Mouse (Mus musculus): ENCODE results near the gene Rdx. TPM values are rescaled to one million over a fixed set of nuclear protein-coding genes. Genes with fewer than 3 reads are reported as not detected.

The Rdx gene
- 44.6 and 59.2 TPM in 2 replicates for polyA plus RNA-seq (2012; rRNA removed)

DNA sequence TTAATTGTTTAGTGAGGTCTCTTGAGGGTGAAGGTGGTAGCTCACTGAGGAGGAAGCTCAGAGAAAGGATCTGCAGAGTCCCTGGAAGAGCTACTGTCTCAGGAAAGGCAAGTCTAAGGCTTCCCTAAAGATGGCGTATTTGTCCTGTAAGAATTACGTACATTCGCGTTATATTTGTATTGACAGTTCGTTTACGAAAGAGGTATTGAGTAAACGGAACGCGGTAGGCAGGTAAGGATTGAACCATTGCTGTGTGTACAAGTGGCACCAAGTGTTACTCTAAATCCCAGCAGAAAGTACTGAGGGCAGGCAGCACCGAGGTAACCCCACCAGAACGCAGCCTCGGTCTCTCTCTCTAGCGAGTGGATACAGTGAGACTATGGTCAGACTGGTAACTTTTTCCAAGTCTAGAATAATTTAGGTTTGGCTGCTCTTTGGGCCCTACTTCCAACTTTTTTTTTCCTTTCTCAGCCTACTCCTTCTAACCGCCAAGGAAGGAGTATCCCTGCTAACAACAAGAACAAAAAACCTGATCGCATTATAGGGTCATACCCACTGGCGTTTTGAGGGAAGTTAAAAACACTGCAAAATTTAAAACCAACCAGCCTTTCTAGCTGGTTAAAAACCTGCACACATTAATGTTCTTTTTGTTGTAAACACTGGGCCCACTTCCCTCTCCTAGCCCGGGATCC, at the start of gene Rdx:
Gene Rdx (plus strand): TSS at position 45 of the 692 bp plus-strand sequence.
- no peak for TF ChIP-seq CTCF (IDR thresholded peaks at IDR 0.05; ENCODE audit: borderline replicate concordance, extremely low read depth, insufficient read depth, insufficient read length)
- TF ChIP-seq POLR2A (IDR thresholded peaks at IDR 0.05; ENCODE audit: borderline replicate concordance, extremely low read depth, insufficient read depth, insufficient read length, poor library complexity, severe bottlenecking) = no peak
- peak; percentile 66 for DNase-seq (ENCODE audit: low read depth)

DNA sequence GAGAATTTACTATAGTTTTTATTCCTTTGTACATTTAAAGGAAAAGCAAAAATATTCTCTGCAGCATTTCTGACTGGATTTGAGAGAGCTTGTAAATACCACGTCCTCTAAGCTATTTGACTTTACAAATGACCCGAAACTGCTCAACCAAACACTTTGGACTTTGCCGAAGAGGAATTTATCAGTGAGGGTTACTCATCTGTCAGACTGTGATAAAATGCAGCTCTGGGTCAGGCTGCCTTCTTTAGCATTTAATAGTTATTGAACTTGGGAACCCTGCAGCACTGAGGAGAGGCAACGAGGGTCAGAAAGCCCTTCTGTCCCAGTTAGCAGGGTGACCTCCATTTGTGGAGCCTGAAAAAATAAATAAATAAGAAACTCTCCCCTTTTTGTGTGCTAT, 43.5 kb upstream of the Rdx start:
- TF ChIP-seq POLR2A (IDR thresholded peaks at IDR 0.05; ENCODE audit: borderline replicate concordance, extremely low read depth, insufficient read depth, insufficient read length, poor library complexity, severe bottlenecking) (no peak), CTCF (IDR thresholded peaks at IDR 0.05; ENCODE audit: borderline replicate concordance, extremely low read depth, insufficient read depth, insufficient read length) (no peak)
- DNase-seq (ENCODE audit: low read depth) = no peak

DNA sequence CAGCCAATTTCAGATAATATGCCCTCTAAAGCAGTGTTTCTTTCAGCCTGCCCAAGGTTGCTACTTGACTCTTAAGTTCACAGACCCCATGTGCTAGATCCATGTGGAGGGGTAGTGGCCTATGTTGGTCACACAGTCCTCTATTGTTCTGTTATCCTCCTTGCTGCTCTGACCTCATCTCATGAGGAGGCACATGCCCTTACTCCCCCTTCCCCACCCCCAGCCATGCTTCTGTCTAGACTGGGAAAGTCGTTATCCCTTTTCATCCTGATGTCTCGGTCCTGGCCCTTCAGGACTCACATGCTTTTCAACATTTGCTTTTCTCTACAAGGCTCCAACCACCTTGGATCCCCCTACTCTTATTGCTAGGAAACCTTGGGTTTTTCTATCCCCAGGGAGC, 39.6 kb upstream of the Rdx start:
- TF ChIP-seq CTCF (IDR thresholded peaks at IDR 0.05; ENCODE audit: borderline replicate concordance, extremely low read depth, insufficient read depth, insufficient read length) (no peak), POLR2A (IDR thresholded peaks at IDR 0.05; ENCODE audit: borderline replicate concordance, extremely low read depth, insufficient read depth, insufficient read length, poor library complexity, severe bottlenecking) (no peak)
- no peak for DNase-seq (ENCODE audit: low read depth)

DNA sequence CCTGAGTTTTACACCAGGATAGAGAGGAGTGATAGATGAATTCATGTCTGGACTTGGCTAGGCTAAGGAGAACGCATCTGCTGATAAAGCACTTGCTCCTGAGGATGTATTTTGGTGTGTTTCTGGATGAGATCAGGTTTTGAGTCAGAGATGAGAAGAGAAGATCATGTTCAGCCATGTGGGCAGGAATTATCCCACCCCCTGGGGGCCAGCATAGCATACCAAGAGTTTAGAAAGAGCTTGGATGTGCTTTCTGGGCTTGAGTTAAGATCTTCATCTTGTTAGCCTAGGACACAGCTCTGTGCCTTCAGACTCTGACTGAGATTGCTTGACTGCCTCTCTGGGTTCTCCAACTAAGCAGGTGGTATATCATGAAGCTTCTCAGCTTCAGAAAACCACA, 38.5 kb upstream of the Rdx start:
- no peak for TF ChIP-seq CTCF (IDR thresholded peaks at IDR 0.05; ENCODE audit: borderline replicate concordance, extremely low read depth, insufficient read depth, insufficient read length)
- no peak for TF ChIP-seq POLR2A (IDR thresholded peaks at IDR 0.05; ENCODE audit: borderline replicate concordance, extremely low read depth, insufficient read depth, insufficient read length, poor library complexity, severe bottlenecking)
- DNase-seq (ENCODE audit: low read depth) = no peak

DNA sequence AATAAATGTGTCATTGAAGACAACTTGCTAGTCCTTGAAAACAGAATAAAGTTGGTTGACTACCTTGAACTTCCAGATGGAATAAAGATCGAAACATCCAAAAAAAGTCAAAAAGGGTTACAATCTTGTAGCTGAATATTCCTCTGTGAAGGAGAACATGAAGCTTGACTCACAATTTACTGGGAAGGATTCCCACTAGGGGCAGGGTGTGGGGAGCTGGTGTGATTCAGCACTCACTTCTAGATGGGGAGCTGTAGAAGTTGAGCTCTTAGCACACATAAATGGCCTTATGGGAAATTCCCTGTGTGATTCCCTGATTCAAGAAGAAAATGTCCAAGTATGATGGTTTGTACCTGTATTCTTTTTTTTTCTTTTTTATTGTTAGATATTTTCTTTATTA, 34.7 kb upstream of the Rdx start:
- no peak for TF ChIP-seq POLR2A (IDR thresholded peaks at IDR 0.05; ENCODE audit: borderline replicate concordance, extremely low read depth, insufficient read depth, insufficient read length, poor library complexity, severe bottlenecking)
- no peak for TF ChIP-seq CTCF (IDR thresholded peaks at IDR 0.05; ENCODE audit: borderline replicate concordance, extremely low read depth, insufficient read depth, insufficient read length)
- no peak for DNase-seq (ENCODE audit: low read depth)

DNA sequence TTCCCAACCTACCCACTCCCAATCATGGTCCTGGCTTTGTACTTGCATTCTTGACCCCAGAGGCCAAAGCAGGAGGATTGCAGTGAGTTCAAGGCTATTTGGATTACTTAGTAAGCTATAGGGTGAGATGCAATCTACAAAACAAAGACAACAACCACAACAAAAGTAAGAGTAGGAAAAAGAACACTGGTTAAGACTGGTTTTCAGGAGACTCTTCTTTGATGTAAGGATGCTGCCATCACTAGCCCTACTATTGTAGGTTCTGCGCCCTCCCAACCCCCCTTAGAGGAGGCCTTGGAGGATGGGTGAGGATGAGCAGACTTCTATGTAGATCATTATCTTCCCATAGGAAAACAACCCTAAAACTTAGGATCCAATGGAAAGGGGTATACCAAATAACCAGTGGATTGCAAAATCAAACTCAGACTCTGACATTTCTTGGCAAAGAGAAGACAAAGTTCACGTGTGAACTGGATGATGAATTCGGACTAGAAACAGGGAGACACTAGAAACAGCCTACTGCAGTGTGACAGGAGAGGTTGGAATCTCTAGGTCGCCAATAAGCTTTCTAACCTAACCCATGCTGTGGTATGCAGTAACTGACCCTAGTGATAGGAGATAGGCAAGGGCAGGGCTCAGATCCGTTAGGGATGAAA, 34.1 kb upstream of the Rdx start:
- TF ChIP-seq POLR2A (IDR thresholded peaks at IDR 0.05; ENCODE audit: borderline replicate concordance, extremely low read depth, insufficient read depth, insufficient read length, poor library complexity, severe bottlenecking) = no peak
- TF ChIP-seq CTCF (IDR thresholded peaks at IDR 0.05; ENCODE audit: borderline replicate concordance, extremely low read depth, insufficient read depth, insufficient read length) = no peak
- DNase-seq (ENCODE audit: low read depth) = no peak

DNA sequence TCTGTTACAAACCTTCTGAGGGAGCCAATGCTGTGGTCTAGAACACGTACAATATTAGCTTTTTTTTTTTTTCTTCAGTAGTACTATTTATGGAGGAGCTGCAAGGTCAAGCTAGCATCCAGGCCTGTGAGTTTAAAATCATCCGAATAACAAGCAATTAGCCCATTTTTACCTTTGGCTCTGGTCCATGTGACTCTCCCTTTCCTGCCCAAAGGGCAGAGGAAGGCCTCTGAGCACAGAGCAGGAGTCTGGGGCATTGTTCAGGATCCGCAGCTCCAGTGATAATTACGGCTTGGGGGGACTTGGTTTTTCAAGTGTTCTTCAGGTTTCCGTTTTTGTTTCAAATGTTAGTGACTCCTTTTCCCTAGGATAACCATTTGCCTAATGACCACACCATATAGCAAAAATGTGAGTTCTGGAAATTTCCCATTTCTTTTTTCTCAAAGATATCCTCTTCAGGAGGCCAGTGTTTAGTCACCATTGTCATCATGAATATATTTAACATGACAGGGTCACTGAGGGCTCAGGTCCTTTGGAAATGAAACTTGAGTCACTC, 33.0 kb upstream of the Rdx start:
- TF ChIP-seq CTCF (IDR thresholded peaks at IDR 0.05; ENCODE audit: borderline replicate concordance, extremely low read depth, insufficient read depth, insufficient read length) (no peak), POLR2A (IDR thresholded peaks at IDR 0.05; ENCODE audit: borderline replicate concordance, extremely low read depth, insufficient read depth, insufficient read length, poor library complexity, severe bottlenecking) (no peak)
- no peak for DNase-seq (ENCODE audit: low read depth)

DNA sequence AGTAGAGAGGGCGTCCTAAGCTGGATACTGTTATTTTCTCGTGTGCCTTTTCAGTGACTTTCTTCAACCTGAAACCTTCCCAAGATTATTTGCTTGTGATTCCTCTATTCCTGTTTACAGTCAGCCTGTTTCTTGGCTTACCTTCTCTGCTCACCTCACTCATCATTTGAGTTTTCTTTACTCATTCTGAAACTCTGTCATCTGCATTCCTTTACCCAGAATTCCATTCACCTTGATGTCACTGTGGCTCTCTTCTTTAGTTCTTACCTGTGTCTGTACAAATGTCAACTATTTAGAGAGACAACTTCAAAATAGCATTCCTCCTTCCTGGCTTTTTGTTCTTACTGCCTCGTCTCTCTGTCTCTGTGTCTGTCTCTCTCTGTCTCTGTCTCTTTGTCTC, 29.9 kb upstream of the Rdx start:
- TF ChIP-seq CTCF (IDR thresholded peaks at IDR 0.05; ENCODE audit: borderline replicate concordance, extremely low read depth, insufficient read depth, insufficient read length) = no peak
- no peak for DNase-seq (ENCODE audit: low read depth)

DNA sequence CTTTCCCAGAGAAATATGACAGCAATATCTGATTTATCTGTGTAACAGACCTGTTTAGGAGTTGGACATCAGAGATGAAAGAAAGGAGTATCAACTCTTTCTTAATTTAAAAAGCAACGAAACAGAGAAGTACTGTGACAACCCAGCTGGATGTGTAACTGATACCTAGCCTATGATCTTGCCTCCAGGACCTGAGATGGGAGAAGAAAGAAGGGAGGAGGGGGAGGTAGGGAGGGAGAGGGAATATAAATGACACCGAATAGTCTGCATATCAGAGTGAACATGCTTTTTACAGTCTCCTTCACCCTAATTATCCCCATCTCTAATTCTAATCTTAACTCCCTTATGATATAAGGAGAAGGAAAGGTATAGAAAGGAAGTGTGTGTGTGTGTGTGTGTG, 29.1 kb upstream of the Rdx start:
- TF ChIP-seq CTCF (IDR thresholded peaks at IDR 0.05; ENCODE audit: borderline replicate concordance, extremely low read depth, insufficient read depth, insufficient read length) (no peak), POLR2A (IDR thresholded peaks at IDR 0.05; ENCODE audit: borderline replicate concordance, extremely low read depth, insufficient read depth, insufficient read length, poor library complexity, severe bottlenecking) (no peak)
- DNase-seq (ENCODE audit: low read depth) = no peak

DNA sequence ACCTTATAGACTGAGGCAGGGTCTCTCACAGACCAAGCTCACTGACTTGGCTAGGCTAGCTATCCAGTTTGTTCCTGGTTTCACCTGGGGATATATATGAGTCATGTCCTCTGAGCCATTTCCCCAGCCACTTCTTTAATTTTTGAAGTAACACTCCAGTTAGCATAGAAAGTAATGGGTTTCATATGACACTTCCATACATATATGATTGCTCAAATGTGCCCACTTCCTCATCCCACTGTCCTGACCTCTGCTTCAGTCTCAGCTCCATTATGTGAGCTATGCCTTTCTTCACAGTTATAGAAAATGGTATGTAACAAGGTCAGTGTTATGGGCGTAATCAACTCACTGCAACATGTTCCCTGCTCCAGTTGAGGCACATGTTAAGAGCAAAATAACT, 28.5 kb upstream of the Rdx start:
- TF ChIP-seq POLR2A (IDR thresholded peaks at IDR 0.05; ENCODE audit: borderline replicate concordance, extremely low read depth, insufficient read depth, insufficient read length, poor library complexity, severe bottlenecking) = no peak
- no peak for TF ChIP-seq CTCF (IDR thresholded peaks at IDR 0.05; ENCODE audit: borderline replicate concordance, extremely low read depth, insufficient read depth, insufficient read length)
- no peak for DNase-seq (ENCODE audit: low read depth)

DNA sequence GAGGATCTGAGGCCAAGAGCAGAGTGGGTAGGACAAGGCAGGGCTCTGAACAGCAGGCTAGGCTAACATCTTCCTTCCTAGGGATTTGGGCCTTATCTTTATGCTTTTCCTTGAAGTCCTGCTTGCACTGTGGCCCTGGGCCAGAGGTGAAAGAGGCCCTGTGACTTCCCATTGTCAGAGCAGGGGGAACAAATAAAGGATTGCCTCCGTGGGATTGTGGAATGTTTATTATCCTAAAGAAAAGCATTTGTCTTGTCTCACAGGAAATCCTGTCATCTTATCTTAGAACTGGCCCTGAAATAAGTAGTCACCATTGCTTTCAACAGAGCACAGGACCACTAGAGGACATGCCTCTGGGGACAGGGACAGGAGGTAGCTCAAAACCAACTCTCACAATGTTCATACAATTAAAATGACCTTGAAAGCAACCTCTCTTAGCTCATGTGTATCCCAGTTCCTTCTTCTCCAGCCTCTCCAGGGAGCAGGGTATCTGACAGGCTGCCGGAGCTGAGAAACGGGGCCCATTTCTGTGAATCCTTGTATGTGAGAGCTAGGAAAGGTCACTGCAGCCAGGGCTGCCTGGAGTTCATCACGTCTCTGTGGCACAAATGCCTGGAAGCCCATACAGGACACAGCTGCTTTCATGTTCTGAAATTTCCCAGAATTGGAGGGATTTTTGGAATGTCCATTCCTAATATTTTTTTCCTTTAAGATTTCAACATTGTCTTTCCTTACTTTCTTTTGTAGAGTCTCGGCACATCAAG, 19.5 kb upstream of the Rdx start:
- TF ChIP-seq CTCF (IDR thresholded peaks at IDR 0.05; ENCODE audit: borderline replicate concordance, extremely low read depth, insufficient read depth, insufficient read length) (no peak), POLR2A (IDR thresholded peaks at IDR 0.05; ENCODE audit: borderline replicate concordance, extremely low read depth, insufficient read depth, insufficient read length, poor library complexity, severe bottlenecking) (no peak)
- DNase-seq (ENCODE audit: low read depth) = no peak

Measured in brain, embryonic 14.5 days (tissue).